Comparison of ENCODE assay signal across 16 mouse cellular contexts in genomic region chr1:189803742-189804141, GRCm38 (mm10).
"Had no signal": no experiment of that assay in that cellular context is flagged by ENCODE, and none has a peak within 500 bp of the region (broad histone marks: within the 10 kb centered on the region; RNA-seq: fewer than 3 reads in every experiment).

No protein-coding gene starts in this region.

- H3K9me3 ChIP-seq: liver, embryonic 13.5 days; liver, embryonic 15.5 days; lung, embryonic 15.5 days; midbrain, embryonic 13.5 days; midbrain, embryonic 15.5 days; neural tube, embryonic 12.5 days had no signal

- H3K4me1 ChIP-seq: midbrain, embryonic 13.5 days; midbrain, embryonic 15.5 days; neural tube, embryonic 12.5 days had no signal

- H3K27ac ChIP-seq: liver, embryonic 13.5 days; liver, embryonic 15.5 days; lung, embryonic 15.5 days; macrophage; midbrain, embryonic 13.5 days; midbrain, embryonic 15.5 days; neural tube, embryonic 12.5 days had no signal

- H3K27me3 ChIP-seq: liver, embryonic 13.5 days; liver, embryonic 15.5 days; lung, embryonic 15.5 days; megakaryocyte, embryonic 14.5 days; midbrain, embryonic 13.5 days; midbrain, embryonic 15.5 days; neural tube, embryonic 12.5 days had no signal

- H3K36me3 ChIP-seq: liver, embryonic 13.5 days; liver, embryonic 15.5 days; midbrain, embryonic 13.5 days; midbrain, embryonic 15.5 days; neural tube, embryonic 12.5 days had no signal

- H3K9ac ChIP-seq: liver, embryonic 13.5 days; liver, embryonic 15.5 days; liver, postnatal 0 days; lung, embryonic 15.5 days; midbrain, embryonic 13.5 days; midbrain, embryonic 15.5 days; neural tube, embryonic 12.5 days had no signal

- ATAC-seq: liver, postnatal 0 days; lung, postnatal 0 days; midbrain, embryonic 13.5 days; midbrain, embryonic 15.5 days had no signal

- DNase-seq: liver, embryonic 13.5 days; liver, postnatal 0 days; lung, adult 2 months; lung, postnatal 14 days; lung, postnatal 36 days; right cerebral cortex, postnatal 14 days had no signal

- H3K4me2 ChIP-seq: liver, embryonic 11.5 days; liver, embryonic 13.5 days; liver, embryonic 15.5 days; lung, embryonic 15.5 days; midbrain, embryonic 11.5 days; midbrain, embryonic 13.5 days; midbrain, embryonic 15.5 days; neural tube, embryonic 12.5 days had no signal

- H3K4me3 ChIP-seq: liver, embryonic 13.5 days; liver, embryonic 15.5 days; lung, embryonic 15.5 days; megakaryocyte, embryonic 14.5 days; midbrain, embryonic 13.5 days; midbrain, embryonic 15.5 days; neural tube, embryonic 12.5 days had no signal
